In genomic region chr13:113733734-113734133, GRCm38 (mm10) we compare ENCODE assay signal across 12 mouse cellular contexts.
A peak's percentile ranks its signal among the peaks of the same experiment; 100 is the strongest.
DNase-seq lines count a peak whose midpoint lies in the region; ATAC-seq lines count a peak whose summit lies in the region.
"Had no signal": no experiment of that assay in that cellular context is flagged by ENCODE, and none has a peak within 500 bp of the region (broad histone marks: within the 10 kb centered on the region; RNA-seq: fewer than 3 reads in every experiment).

No protein-coding gene starts in this region.

- ATAC-seq in neural tube, embryonic 12.5 days (ENCODE audit: low FRiP score, low read depth): no peak
- ATAC-seq in midbrain, embryonic 12.5 days (ENCODE audit: low FRiP score, low read depth): no peak; the same call in 1 of the 2 replicates

- peak overlapping the region; percentile 20 for H3K4me2 ChIP-seq in neural tube, embryonic 12.5 days (replicated peaks)
- peak overlapping the region; percentile 25 for H3K4me2 ChIP-seq in midbrain, embryonic 12.5 days (replicated peaks)
- H3K4me2 ChIP-seq: embryonic facial prominence, embryonic 15.5 days; liver, embryonic 11.5 days had no signal

- DNase-seq in neural tube, embryonic 10.5 days (ENCODE audit: extremely low spot score, low spot score): no peak
- no peak for DNase-seq in hindbrain, embryonic 10.5 days (ENCODE audit: low spot score)
- no peak for DNase-seq in gastrocnemius, postnatal 10 days
- DNase-seq in left cerebral cortex, postnatal 25 days (ENCODE audit: low spot score in 2 of 2): no peak
- DNase-seq in thymus, postnatal 4 days: no peak
- DNase-seq: kidney, adult 9 months; thymus, adult 18-20 months had no signal

- intact Hi-C loops in left cerebral cortex, postnatal 25 days (cut with DNase I): no loop called here

- H3K9ac ChIP-seq in neural tube, embryonic 12.5 days: no peak overlapping the region
- H3K9ac ChIP-seq in midbrain, embryonic 12.5 days (replicated peaks): no peak overlapping the region
- H3K9ac ChIP-seq: embryonic facial prominence, embryonic 15.5 days had no signal

- no peaks in the 10 kb centered on the region for H3K27me3 ChIP-seq in neural tube, embryonic 12.5 days (replicated peaks)
- peaks cover 7% of the 10 kb centered on the region; the same call in 1 of the 2 replicates for H3K27me3 ChIP-seq in hindbrain, embryonic 10.5 days (ENCODE audit: insufficient read depth, poor library complexity, severe bottlenecking)
- H3K27me3 ChIP-seq in midbrain, embryonic 12.5 days: peaks cover 20% of the 10 kb centered on the region
- H3K27me3 ChIP-seq: CH12.LX; embryonic facial prominence, embryonic 15.5 days had no signal

- no peaks in the 10 kb centered on the region for H3K36me3 ChIP-seq in neural tube, embryonic 12.5 days
- H3K36me3 ChIP-seq in hindbrain, embryonic 10.5 days: no peaks in the 10 kb centered on the region
- no peaks in the 10 kb centered on the region for H3K36me3 ChIP-seq in midbrain, embryonic 12.5 days
- H3K36me3 ChIP-seq: embryonic facial prominence, embryonic 15.5 days had no signal

- no peak overlapping the region for H3K27ac ChIP-seq in neural tube, embryonic 12.5 days
- H3K27ac ChIP-seq in hindbrain, embryonic 10.5 days: peak overlapping the region; percentile 84
- peak overlapping the region; percentile 71 for H3K27ac ChIP-seq in midbrain, embryonic 12.5 days (replicated peaks)
- H3K27ac ChIP-seq: embryonic facial prominence, embryonic 15.5 days had no signal

- H3K9me3 ChIP-seq in neural tube, embryonic 12.5 days: no peaks in the 10 kb centered on the region
- H3K9me3 ChIP-seq in hindbrain, embryonic 10.5 days: no peaks in the 10 kb centered on the region
- H3K9me3 ChIP-seq in midbrain, embryonic 12.5 days: no peaks in the 10 kb centered on the region; the same call in 1 of the 2 replicates
- H3K9me3 ChIP-seq: embryonic facial prominence, embryonic 15.5 days had no signal

- no peak overlapping the region for H3K4me3 ChIP-seq in neural tube, embryonic 12.5 days
- no peak overlapping the region for H3K4me3 ChIP-seq in hindbrain, embryonic 10.5 days
- H3K4me3 ChIP-seq in midbrain, embryonic 12.5 days: no peak overlapping the region
- H3K4me3 ChIP-seq: embryonic facial prominence, embryonic 15.5 days had no signal

- H3K4me1 ChIP-seq in neural tube, embryonic 12.5 days: peaks cover 25% of the 10 kb centered on the region
- peaks cover 50% of the 10 kb centered on the region for H3K4me1 ChIP-seq in hindbrain, embryonic 10.5 days (replicated peaks)
- peaks cover 29% of the 10 kb centered on the region for H3K4me1 ChIP-seq in midbrain, embryonic 12.5 days

- whole genome bisulfite sequencing in neural tube, embryonic 12.5 days: 66% methylated on average over 2 of the region's 2 CpGs
- WGBS in hindbrain, embryonic 10.5 days: 67% methylated on average over 2 of the region's 2 CpGs
- 63% methylated on average over 2 of the region's 2 CpGs for WGBS in midbrain, embryonic 12.5 days
